Mouse (Mus musculus) 3134 (cell line): ENCODE data around the gene Sned1.

ENCODE experiments used
- DNase-seq: peaks from one replicate; pipeline ENCODE4 v3.0.0-alpha.2; 2011; ENCODE audit warnings: low spot score; ENCODE audit not compliant: insufficient read length; ENCODE audit errors: extremely low read depth

Sned1 gene

DNA sequence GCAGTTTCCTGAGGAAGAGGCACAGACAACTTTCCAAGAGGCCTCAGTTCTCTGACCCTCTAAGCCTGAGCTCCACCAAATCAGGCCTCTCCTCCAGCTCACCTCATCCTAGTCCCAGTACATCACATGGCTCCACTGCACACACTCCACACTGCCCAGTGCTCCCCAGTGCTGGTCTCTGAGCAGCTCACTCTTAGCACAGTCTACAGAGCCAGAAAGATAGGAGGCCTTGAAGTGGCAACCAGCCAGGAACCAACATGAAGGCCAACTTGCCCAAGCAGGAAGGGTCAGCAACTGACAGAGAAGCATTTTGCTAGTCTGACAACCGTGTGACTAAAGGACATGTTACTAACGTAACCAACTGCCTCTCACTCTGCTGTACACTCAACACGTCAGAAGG is 64.9 kb downstream of the Sned1 start:
- DNase-seq: no peak

GRCm38 (mm10) chr1:93305581-93306337 is 70.1 kb downstream of the Sned1 start, which contains the start of gene Mterf4:
Gene Mterf4 (minus strand): TSS chr1:93305915.
- DNase-seq: peak; percentile 82

GRCm38 (mm10) chr1:93323973-93324372 is 88.3 kb downstream of the Sned1 start:
- no peak for DNase-seq

DNA sequence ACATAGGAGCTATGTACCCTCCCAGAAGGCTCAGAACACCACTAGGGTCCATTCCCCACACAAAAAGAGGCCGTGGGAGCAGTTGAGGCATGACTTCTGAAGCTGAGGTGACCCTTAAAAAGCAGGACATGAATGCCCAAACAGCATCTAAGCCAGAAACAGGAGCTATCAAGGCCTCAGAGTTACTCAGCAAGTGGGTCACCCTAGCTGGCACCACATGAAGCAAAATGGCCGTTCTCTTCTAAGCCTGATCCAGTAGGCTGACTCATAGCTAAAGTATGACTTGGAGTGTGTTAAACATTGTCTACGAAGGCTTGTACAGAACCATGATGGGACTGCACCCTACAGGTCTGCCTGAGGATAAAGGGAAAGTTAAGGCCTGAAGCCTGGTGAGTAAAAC is 90.8 kb downstream of the Sned1 start:
- peak; percentile 38 for DNase-seq

- peak; percentile 13 for DNase-seq
Measured at GRCm38 (mm10) chr1:93334621-93335020, 99.0 kb downstream of the Sned1 start.

DNA sequence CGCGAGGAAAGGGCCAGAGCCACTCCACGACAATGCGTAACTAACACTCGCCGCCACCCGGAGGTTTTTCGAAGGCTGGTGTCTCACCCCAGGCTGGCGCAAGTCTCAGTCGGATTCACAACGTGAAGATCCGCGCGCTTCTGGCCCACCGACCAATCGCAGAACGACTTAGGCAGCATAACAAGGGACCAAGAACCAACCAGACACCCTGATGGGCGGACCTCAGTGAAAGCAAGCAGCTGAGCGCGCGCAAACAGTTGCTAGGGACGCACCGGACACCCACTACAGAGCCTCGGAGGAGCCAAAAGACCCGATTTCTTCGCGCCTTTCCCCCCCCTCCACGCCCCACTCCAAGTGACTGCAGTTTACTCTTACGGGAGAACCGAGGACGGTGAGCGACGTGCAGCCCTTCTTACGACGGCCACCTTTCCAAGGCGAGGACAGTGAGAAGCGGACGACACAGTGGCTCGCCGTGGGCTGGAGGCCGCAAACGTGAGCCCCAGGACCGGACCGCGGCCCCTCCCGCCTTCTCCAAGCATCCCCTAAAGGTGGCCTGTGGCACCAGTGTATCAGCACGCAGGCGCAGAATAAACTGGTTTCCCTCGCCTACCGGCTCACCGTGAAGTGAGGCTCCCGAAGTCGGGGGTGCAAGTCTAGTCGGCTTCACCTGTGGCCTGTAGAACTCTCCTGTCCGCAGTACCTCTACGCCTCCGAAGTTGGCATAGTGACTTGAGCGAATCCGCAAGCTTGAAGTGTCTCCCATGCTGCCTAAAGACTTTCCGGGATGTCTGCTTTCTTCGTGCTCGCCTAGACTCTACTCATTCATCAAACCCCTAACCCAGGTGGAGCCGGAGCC is 107.2 kb downstream of the Sned1 start, which contains the start of the genes Ppp1r7 and Pask:
Gene Ppp1r7, plus strand, starts transcription at position 207 of the 856 bp plus-strand sequence.
Gene Pask, minus strand, starts transcription at position 835 of the 856 bp plus-strand sequence.
- DNase-seq: peak; percentile 94

GRCm38 (mm10) chr1:93343504-93344047 is 107.9 kb downstream of the Sned1 start:
- DNase-seq: peak; percentile 90

- no peak for DNase-seq
Measured at GRCm38 (mm10) chr1:93347176-93347575, 111.5 kb downstream of the Sned1 start.

- DNase-seq: no peak
Measured at GRCm38 (mm10) chr1:93349701-93350100, 114.1 kb downstream of the Sned1 start.
